Mouse (Mus musculus) bone marrow, adult 2 months (tissue): Measurements from ENCODE around the gene Pole2.

Source experiments
- CTCF ChIP-seq: fragments of 200-500 bp; IDR thresholded peaks from 2 replicates; pipeline ENCODE4 v1.5.1; 2011; ENCODE audit warnings: low read length, control low read depth; ENCODE audit not compliant: control insufficient read depth, insufficient read depth
- POLR2A ChIP-seq: fragments of 200-500 bp; IDR thresholded peaks from 2 replicates; pipeline ENCODE4 v1.6.1; 2011; ENCODE audit warnings: low read depth, mild to moderate bottlenecking, control low read depth, low read length, borderline replicate concordance; ENCODE audit not compliant: control insufficient read depth

DNA sequence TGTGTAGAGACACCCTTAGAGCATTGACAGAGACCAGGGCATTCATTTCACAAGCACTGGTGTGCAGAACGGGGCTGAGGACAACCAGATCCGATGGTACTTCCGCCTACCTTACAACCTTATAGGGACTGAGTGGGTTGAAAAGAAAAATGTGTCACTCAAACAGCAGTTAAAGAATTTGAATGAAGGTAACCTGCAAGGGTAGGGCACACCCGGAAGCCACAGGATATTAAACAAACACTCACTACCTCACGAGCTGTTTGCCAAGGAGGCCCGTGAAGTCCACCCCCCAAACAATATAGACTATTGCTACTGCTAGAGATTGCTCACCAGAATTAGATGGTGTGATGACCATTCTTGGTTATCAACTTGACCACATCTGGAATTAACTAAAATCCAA, 7.8 kb upstream of the Pole2 start:
- TF ChIP-seq CTCF (no peak), POLR2A (no peak)
